Mouse (Mus musculus) MEL (cell line): ENCODE data around the gene Gm10024. TPM values are rescaled to one million over a fixed set of nuclear protein-coding genes. Genes with fewer than 3 reads are reported as not detected.
"Not testable (repeated sequence)": the region's sequence is repeated elsewhere in the genome, so short reads cannot be mapped to it uniquely, and the experiment has no call there.

Experiments used
- DNase-seq: peaks from one replicate; pipeline ENCODE4 v3.0.0; 2011; ENCODE audit warnings: low read depth, low spot score
- H3K27ac ChIP-seq: 2 replicates; pipeline ENCODE4 v1.5.1; 2012; ENCODE audit warnings: low read depth, mild to moderate bottlenecking, control low read depth, low read length, moderate library complexity; ENCODE audit not compliant: control insufficient read depth
- H3K27me3 ChIP-seq, 2 experiments: fragments of 150-350 bp in 1 of 2; sonication (generic) in 1 of 2; 2 replicates each; pipeline ENCODE4 v1.6.1; 2012; ENCODE audit warnings: low read length in 2 of 2, mild to moderate bottlenecking in 2 of 2, improper control_type of control experiment in 1 of 2, moderate library complexity in 1 of 2; ENCODE audit not compliant: insufficient read depth in 2 of 2, control insufficient read depth in 1 of 2
- H3K36me3 ChIP-seq, 2 experiments: 2 replicates each; pipeline ENCODE4 v1.6.1; 2012 to 2014; ENCODE audit warnings: low read length in 2 of 2, improper control_type of control experiment in 1 of 2, inconsistent platforms in 1 of 2, mild to moderate bottlenecking in 1 of 2; ENCODE audit not compliant: insufficient read depth in 2 of 2, control insufficient read depth in 1 of 2
- H3K4me1 ChIP-seq, 2 experiments: fragments of 150-350 bp in 1 of 2; sonication (generic) in 1 of 2; 2 replicates each; pipeline ENCODE4 v1.6.1; 2012; ENCODE audit warnings: low read length in 2 of 2, improper control_type of control experiment in 1 of 2, mild to moderate bottlenecking in 1 of 2; ENCODE audit not compliant: insufficient read depth in 2 of 2, control insufficient read depth in 1 of 2
- H3K4me3 ChIP-seq, 2 experiments: fragments of 150-350 bp in 1 of 2; sonication (generic) in 1 of 2; 2 replicates each; pipeline ENCODE4 v1.5.1; 2012; ENCODE audit warnings: low read depth in 2 of 2, low read length in 2 of 2, mild to moderate bottlenecking in 2 of 2, moderate library complexity in 2 of 2, control low read depth in 1 of 2, improper control_type of control experiment in 1 of 2; ENCODE audit not compliant: control insufficient read depth in 1 of 2, insufficient read depth in 1 of 2
- H3K79me2 ChIP-seq: 2 replicates; pipeline ENCODE4 v1.6.1; 2012; ENCODE audit warnings: mild to moderate bottlenecking, low read length, moderate library complexity; ENCODE audit not compliant: control insufficient read depth, poor library complexity, insufficient read depth
- H3K9ac ChIP-seq: 2 replicates; pipeline ENCODE4 v1.6.1; 2012; ENCODE audit warnings: low read depth, mild to moderate bottlenecking, control low read depth, low read length, moderate library complexity; ENCODE audit not compliant: control insufficient read depth, poor library complexity, severe bottlenecking
- H3K9me3 ChIP-seq: fragments of 150-350 bp; sonication (generic); replicated peaks from 2 replicates; pipeline ENCODE4 v1.6.1; 2012; ENCODE audit warnings: mild to moderate bottlenecking, low read length, improper control_type of control experiment, moderate library complexity; ENCODE audit not compliant: insufficient read depth
- CTCF ChIP-seq, 3 experiments: IDR thresholded peaks in 2 of 3; conservative IDR thresholded peaks in 1 of 3; 2 replicates each; pipeline ENCODE4 v1.5.1; 2011 to 2012; ENCODE audit warnings: low read length in 3 of 3, low read depth in 2 of 3, mild to moderate bottlenecking in 2 of 3, improper control_type of control experiment in 1 of 3, inconsistent platforms in 1 of 3, mixed read lengths in 1 of 3, moderate library complexity in 1 of 3; ENCODE audit not compliant: control insufficient read depth in 1 of 3, insufficient read depth in 1 of 3, poor library complexity in 1 of 3, severe bottlenecking in 1 of 3
- ETS1 ChIP-seq: IDR thresholded peaks from 2 replicates; pipeline ENCODE4 v1.6.1; 2012; ENCODE audit warnings: low read depth, mild to moderate bottlenecking, inconsistent platforms, low read length, improper control_type of control experiment, moderate library complexity
- GABPA ChIP-seq: IDR thresholded peaks from 2 replicates; pipeline ENCODE4 v1.6.1; 2012; ENCODE audit warnings: low read depth, mild to moderate bottlenecking, inconsistent platforms, low read length, improper control_type of control experiment, moderate library complexity
- MAFK ChIP-seq: IDR thresholded peaks from 2 replicates; pipeline ENCODE4 v1.6.1; 2011; ENCODE audit warnings: low read depth, mild to moderate bottlenecking, low read length, improper control_type of control experiment, borderline replicate concordance
- MAZ ChIP-seq: IDR thresholded peaks from 2 replicates; pipeline ENCODE4 v1.6.1; 2012; ENCODE audit warnings: low read depth, mild to moderate bottlenecking, inconsistent platforms, low read length, improper control_type of control experiment
- MXI1 ChIP-seq: IDR thresholded peaks from 2 replicates; pipeline ENCODE4 v1.6.1; 2011; ENCODE audit warnings: mild to moderate bottlenecking, low read depth, low read length, improper control_type of control experiment
- POLR2AphosphoS2 ChIP-seq: IDR thresholded peaks from 2 replicates; pipeline ENCODE4 v1.6.1; 2011; ENCODE audit warnings: low read length, improper control_type of control experiment
- POLR2AphosphoS5 ChIP-seq: IDR thresholded peaks from 2 replicates; pipeline ENCODE4 v1.6.1; 2012; ENCODE audit warnings: low read depth, borderline replicate concordance, mild to moderate bottlenecking, inconsistent platforms, low read length, moderate library complexity, mixed read lengths
- RCOR1 ChIP-seq: IDR thresholded peaks from 2 replicates; pipeline ENCODE4 v1.6.1; 2012; ENCODE audit warnings: low read depth, mild to moderate bottlenecking, inconsistent platforms, low read length, improper control_type of control experiment
- SMC3 ChIP-seq: IDR thresholded peaks from 2 replicates; pipeline ENCODE4 v1.6.1; 2011; ENCODE audit warnings: low read depth, low read length, improper control_type of control experiment
- TBP ChIP-seq: IDR thresholded peaks from 2 replicates; pipeline ENCODE4 v1.8.0; 2011; ENCODE audit warnings: low read depth, low read length, improper control_type of control experiment
- USF2 ChIP-seq, 2 experiments: IDR thresholded peaks; 2 replicates each; pipeline ENCODE4 v1.6.1; 2011 to 2012; ENCODE audit warnings: improper control_type of control experiment in 2 of 2, low read length in 2 of 2, borderline replicate concordance in 1 of 2, inconsistent platforms in 1 of 2, low read depth in 1 of 2, mild to moderate bottlenecking in 1 of 2; ENCODE audit not compliant: insufficient read depth in 1 of 2
- ZKSCAN1 ChIP-seq: IDR thresholded peaks from 2 replicates; pipeline ENCODE4 v1.6.1; 2012; ENCODE audit warnings: low read depth, mild to moderate bottlenecking, inconsistent platforms, low read length, improper control_type of control experiment, moderate library complexity
- ZNF384 ChIP-seq: IDR thresholded peaks from 2 replicates; pipeline ENCODE4 v1.6.1; 2012; ENCODE audit warnings: low read depth, mild to moderate bottlenecking, inconsistent platforms, low read length, improper control_type of control experiment
- polyA plus RNA-seq, 2 experiments: library from polyadenylated mRNA; stranded (reverse) in 1 of 2; unstranded in 1 of 2; fragments of >175 nt in 1 of 2; fragments of >200 nt in 1 of 2; gene quantifications; 2 replicates each; pipeline versions ENCODE4 v1.2.1 to v1.2.4; 2012; ENCODE audit warnings: low replicate concordance in 2 of 2, low read depth in 1 of 2; ENCODE audit not compliant: insufficient read length in 2 of 2, insufficient read depth in 1 of 2, missing spikeins in 1 of 2
- total RNA-seq: library from RNA; depleted of rRNA; stranded (reverse); fragments of 300-350 nt; gene quantifications from 2 replicates; pipeline ENCODE4 v1.2.3, GENCODE M21; 2012

Gene Gm10024
- total and polyA plus RNA-seq, 3 experiments: not detected

- TF ChIP-seq MAZ: no peak
- no peak for TF ChIP-seq GABPA
- TF ChIP-seq MXI1: no peak
- TF ChIP-seq TBP: no peak
- no peak for TF ChIP-seq ZKSCAN1
- no peak for TF ChIP-seq MAFK
- TF ChIP-seq SMC3: no peak
- TF ChIP-seq POLR2AphosphoS5: no peak
- H3K27ac ChIP-seq: no peak overlapping the region
- no peak for DNase-seq
- H3K36me3 ChIP-seq: no peaks in the 10 kb centered on the region
- H3K9ac ChIP-seq: no peak overlapping the region
- H3K4me1 ChIP-seq: no peaks in the 10 kb centered on the region
- H3K4me3 ChIP-seq: no peak overlapping the region
- H3K79me2 ChIP-seq: no peaks in the 10 kb centered on the region
- no peaks in the 10 kb centered on the region for H3K9me3 ChIP-seq
- H3K27me3 ChIP-seq: peaks cover 5 to 12% of the 10 kb centered on the region in 2 experiments
Observed at GRCm38 (mm10) chr10:77735928-77736327, 24.7 kb downstream of the Gm10024 start.

GRCm38 (mm10) chr10:77738929-77739328, 27.7 kb downstream of the Gm10024 start:
- no peak for TF ChIP-seq ZNF384
- TF ChIP-seq RCOR1: no peak
- TF ChIP-seq ETS1: no peak
- TF ChIP-seq POLR2AphosphoS2: no peak
- TF ChIP-seq CTCF (IDR thresholded peaks at IDR 0.05 in 2 of 3, conservative IDR thresholded peaks at IDR 0.05 in 1 of 3; ENCODE audit: control insufficient read depth in 1 of 3, insufficient read depth in 1 of 3, low read depth in 2 of 3, low read length in 3 of 3, poor library complexity in 1 of 3, severe bottlenecking in 1 of 3): no peak
- TF ChIP-seq USF2 (IDR thresholded peaks at IDR 0.05; ENCODE audit: borderline replicate concordance in 1 of 2, insufficient read depth in 1 of 2, low read depth in 1 of 2, low read length in 2 of 2): no peak
- H3K79me2 ChIP-seq: no peaks in the 10 kb centered on the region
- H3K27me3 ChIP-seq: peaks cover 4 to 10% of the 10 kb centered on the region in 2 experiments
- H3K9ac ChIP-seq: no peak overlapping the region
- no peaks in the 10 kb centered on the region for H3K36me3 ChIP-seq
- H3K4me3 ChIP-seq: no peak overlapping the region
- no peak for DNase-seq
- H3K4me1 ChIP-seq: no peaks in the 10 kb centered on the region
- H3K27ac ChIP-seq: no peak overlapping the region
- no peaks in the 10 kb centered on the region for H3K9me3 ChIP-seq

- peaks cover 4 to 12% of the 10 kb centered on the region in 2 experiments for H3K27me3 ChIP-seq
- H3K9me3 ChIP-seq, H3K27ac ChIP-seq, H3K4me3 ChIP-seq, H3K4me1 ChIP-seq, H3K36me3 ChIP-seq, DNase-seq, H3K9ac ChIP-seq, H3K79me2 ChIP-seq: not testable (repeated sequence)
Observed at GRCm38 (mm10) chr10:77741924-77742688, 30.8 kb downstream of the Gm10024 start, which contains the start of gene Gm18596. Gene Gm18596 (minus strand): TSS chr10:77742638.

GRCm38 (mm10) chr10:77750686-77751085, 39.4 kb downstream of the Gm10024 start:
- not testable (repeated sequence) for H3K9ac ChIP-seq, H3K27me3 ChIP-seq, H3K36me3 ChIP-seq, DNase-seq, H3K4me1 ChIP-seq, H3K4me3 ChIP-seq, H3K79me2 ChIP-seq, H3K27ac ChIP-seq, H3K9me3 ChIP-seq

GRCm38 (mm10) chr10:77751254-77751653, 40.0 kb downstream of the Gm10024 start, which contains the start of gene Gm9736:
Gene Gm9736 (minus strand): TSS chr10:77751354.
- not testable (repeated sequence) for H3K4me3 ChIP-seq, H3K27me3 ChIP-seq, H3K9ac ChIP-seq

More at GRCm38 (mm10) chr10:77751254-77751653, 40.0 kb downstream of the Gm10024 start, which contains the start of gene Gm9736:
- not testable (repeated sequence) for H3K79me2 ChIP-seq, H3K36me3 ChIP-seq, H3K4me1 ChIP-seq, H3K27ac ChIP-seq, H3K9me3 ChIP-seq, DNase-seq
